ENCODE assay signal across 13 mouse cellular contexts in genomic region chr13:60050799-60051580, GRCm38 (mm10).
A peak's percentile ranks its signal among the peaks of the same experiment; 100 is the strongest.
DNase-seq lines count a peak whose midpoint lies in the region; ATAC-seq and TF ChIP-seq lines count a peak whose summit lies in the region.
"Had no signal": no experiment of that assay in that cellular context is flagged by ENCODE, and none has a peak within 500 bp of the region (broad histone marks: within the 10 kb centered on the region; RNA-seq: fewer than 3 reads in every experiment).

No protein-coding gene starts in this region.

- H3K27me3 ChIP-seq in lung, postnatal 0 days (replicated peaks; ENCODE audit: insufficient read depth, low read length): no peaks in the 10 kb centered on the region
- no peaks in the 10 kb centered on the region for H3K27me3 ChIP-seq in embryonic facial prominence, embryonic 14.5 days (replicated peaks; ENCODE audit: control insufficient read depth, insufficient read depth, low read length)
- H3K27me3 ChIP-seq in hindbrain, postnatal 0 days (ENCODE audit: insufficient read depth, low read length): no peaks in the 10 kb centered on the region
- H3K27me3 ChIP-seq in neural tube, embryonic 14.5 days (ENCODE audit: control insufficient read depth, insufficient read depth, low read length): no peaks in the 10 kb centered on the region
- H3K27me3 ChIP-seq: liver, embryonic 15.5 days; stomach, embryonic 15.5 days had no signal

- H3K4me1 ChIP-seq in lung, postnatal 0 days (ENCODE audit: insufficient read depth, low read depth, low read length): no peaks in the 10 kb centered on the region
- peaks cover 31% of the 10 kb centered on the region for H3K4me1 ChIP-seq in embryonic facial prominence, embryonic 14.5 days (ENCODE audit: control insufficient read depth, insufficient read depth, low read length)
- H3K4me1 ChIP-seq in hindbrain, postnatal 0 days (ENCODE audit: insufficient read depth, low read length): no peaks in the 10 kb centered on the region
- H3K4me1 ChIP-seq in neural tube, embryonic 14.5 days (ENCODE audit: control insufficient read depth, insufficient read depth, low read length): no peaks in the 10 kb centered on the region
- H3K4me1 ChIP-seq: liver, embryonic 15.5 days had no signal

- H3K4me3 ChIP-seq in lung, postnatal 0 days (ENCODE audit: low read depth, low read length): no peak overlapping the region
- no peak overlapping the region for H3K4me3 ChIP-seq in embryonic facial prominence, embryonic 14.5 days (ENCODE audit: low read depth, low read length)
- no peak overlapping the region for H3K4me3 ChIP-seq in hindbrain, postnatal 0 days (ENCODE audit: low read length)
- H3K4me3 ChIP-seq in neural tube, embryonic 14.5 days (ENCODE audit: low read depth, low read length): no peak overlapping the region
- H3K4me3 ChIP-seq: liver, embryonic 15.5 days; stomach, embryonic 15.5 days had no signal

- WGBS in lung, postnatal 0 days: 74% methylated on average over 9 of the region's 9 CpGs
- 40% methylated on average over 9 of the region's 9 CpGs for WGBS in embryonic facial prominence, embryonic 14.5 days
- 50% methylated on average over 9 of the region's 9 CpGs for WGBS in hindbrain, postnatal 0 days
- WGBS in neural tube, embryonic 14.5 days: 47% methylated on average over 9 of the region's 9 CpGs

- no peaks in the 10 kb centered on the region for H3K9me3 ChIP-seq in lung, postnatal 0 days (ENCODE audit: low read length)
- H3K9me3 ChIP-seq in embryonic facial prominence, embryonic 14.5 days (ENCODE audit: control insufficient read depth, low read length): no peaks in the 10 kb centered on the region
- no peaks in the 10 kb centered on the region for H3K9me3 ChIP-seq in hindbrain, postnatal 0 days (ENCODE audit: low read length)
- H3K9me3 ChIP-seq in neural tube, embryonic 14.5 days (ENCODE audit: control insufficient read depth, low read length): no peaks in the 10 kb centered on the region
- H3K9me3 ChIP-seq: liver, embryonic 15.5 days; stomach, embryonic 15.5 days had no signal

- DNase-seq in lung, postnatal 0 days (ENCODE audit: low spot score): peak; percentile 27
- no peak for DNase-seq in lung, postnatal 25 days (ENCODE audit: low spot score)
- DNase-seq in embryonic facial prominence, embryonic 14.5 days (ENCODE audit: low spot score): peak; percentile 79
- no peak for DNase-seq in hindbrain, postnatal 0 days (ENCODE audit: low spot score)
- DNase-seq in gastrocnemius, postnatal 4 days (ENCODE audit: low spot score in 2 of 2): no peak
- no peak for DNase-seq in B cell, adult 2 months
- no peak for DNase-seq in lung, postnatal 4 days
- DNase-seq: cerebellum, postnatal 10 days; gastrocnemius, postnatal 36 days had no signal

- no peak for TF ChIP-seq EP300 in lung, postnatal 0 days (IDR thresholded peaks at IDR 0.05)

- TF ChIP-seq CTCF in lung, postnatal 0 days (IDR thresholded peaks at IDR 0.05): no peak
- TF ChIP-seq CTCF in hindbrain, postnatal 0 days (IDR thresholded peaks at IDR 0.05; ENCODE audit: low read depth): no peak

- no peaks in the 10 kb centered on the region for H3K36me3 ChIP-seq in lung, postnatal 0 days (ENCODE audit: insufficient read depth, low read length)
- no peaks in the 10 kb centered on the region for H3K36me3 ChIP-seq in embryonic facial prominence, embryonic 14.5 days (ENCODE audit: control insufficient read depth, insufficient read depth, low read length)
- no peaks in the 10 kb centered on the region for H3K36me3 ChIP-seq in hindbrain, postnatal 0 days (ENCODE audit: insufficient read depth, low read length)
- H3K36me3 ChIP-seq in neural tube, embryonic 14.5 days (ENCODE audit: control insufficient read depth, insufficient read depth, low read length): no peaks in the 10 kb centered on the region
- H3K36me3 ChIP-seq: liver, embryonic 15.5 days; stomach, embryonic 15.5 days had no signal

- no peak for ATAC-seq in lung, postnatal 0 days
- peak; percentile 78 for ATAC-seq in embryonic facial prominence, embryonic 14.5 days (ENCODE audit: low read depth)
- ATAC-seq in hindbrain, postnatal 0 days: peak; percentile 73; the same call in 1 of the 2 replicates
- ATAC-seq in neural tube, embryonic 14.5 days (ENCODE audit: low read depth): peak; percentile 81; the same call in 1 of the 2 replicates
- ATAC-seq: intestine, postnatal 0 days had no signal

- H3K4me2 ChIP-seq in lung, postnatal 0 days (replicated peaks; ENCODE audit: low read depth, low read length): no peak overlapping the region
- H3K4me2 ChIP-seq in embryonic facial prominence, embryonic 14.5 days (ENCODE audit: low read depth, low read length): no peak overlapping the region
- no peak overlapping the region for H3K4me2 ChIP-seq in hindbrain, postnatal 0 days (ENCODE audit: low read depth, low read length)
- H3K4me2 ChIP-seq in neural tube, embryonic 14.5 days (ENCODE audit: low read depth, low read length): no peak overlapping the region
- H3K4me2 ChIP-seq: liver, embryonic 15.5 days; stomach, embryonic 15.5 days had no signal

- H3K27ac ChIP-seq in lung, postnatal 0 days (ENCODE audit: low read length): no peak overlapping the region
- no peak overlapping the region for H3K27ac ChIP-seq in embryonic facial prominence, embryonic 14.5 days (replicated peaks; ENCODE audit: low read depth, low read length)
- H3K27ac ChIP-seq in hindbrain, postnatal 0 days: no peak overlapping the region
- no peak overlapping the region for H3K27ac ChIP-seq in neural tube, embryonic 14.5 days (ENCODE audit: low read depth, low read length)
- H3K27ac ChIP-seq: liver, embryonic 15.5 days; stomach, embryonic 15.5 days had no signal

- no peak overlapping the region for H3K9ac ChIP-seq in lung, postnatal 0 days (replicated peaks; ENCODE audit: low read depth)
- no peak overlapping the region for H3K9ac ChIP-seq in embryonic facial prominence, embryonic 14.5 days (ENCODE audit: low read depth, low read length)
- no peak overlapping the region for H3K9ac ChIP-seq in hindbrain, postnatal 0 days (replicated peaks; ENCODE audit: low read length)
- no peak overlapping the region for H3K9ac ChIP-seq in neural tube, embryonic 14.5 days (replicated peaks; ENCODE audit: low read depth, low read length)
- H3K9ac ChIP-seq: liver, embryonic 15.5 days; stomach, embryonic 15.5 days had no signal

Comparison
In these comparisons a context has a peak if more than half of its experiments do, and no peak if none do; other contexts are left out.
1. DNase-seq: peak in lung, postnatal 0 days (single experiment) and embryonic facial prominence, embryonic 14.5 days (single experiment); none in lung, postnatal 25 days (single experiment), hindbrain, postnatal 0 days (single experiment), gastrocnemius, postnatal 4 days (0 of 2), B cell, adult 2 months (0 of 2) and lung, postnatal 4 days (0 of 2).